Mouse (Mus musculus): ENCODE results near the gene Fam187a. TPM values are rescaled to one million over a fixed set of nuclear protein-coding genes. Genes with fewer than 3 reads are reported as not detected.

Fam187a gene
- polyA plus RNA-seq, 1 experiment from 2014 or later: not detected

GRCm38 (mm10) chr11:102930672-102931071 is 45.7 kb downstream of the Fam187a start:
- 89% methylated on average over 10 of the region's 10 CpGs for WGBS
- Histone ChIP-seq H3K9me3 (no peaks in the 10 kb centered on the region), H3K36me3 (no peaks in the 10 kb centered on the region), H3K9ac (replicated peaks) (no peak overlapping the region), H3K27me3 (no peaks in the 10 kb centered on the region; the same call in 1 of the 2 replicates), H3K4me3 (replicated peaks) (no peak overlapping the region), H3K4me1 (replicated peaks) (no peaks in the 10 kb centered on the region), H3K27ac (no peak overlapping the region), H3K4me2 (replicated peaks) (no peak overlapping the region)
- ATAC-seq: no peak

GRCm38 (mm10) chr11:102936272-102936671 is 51.3 kb downstream of the Fam187a start:
- H3K4me3 ChIP-seq (replicated peaks): no peak overlapping the region
- ATAC-seq: no peak
- peaks cover 10% of the 10 kb centered on the region for H3K27me3 ChIP-seq
- no peak overlapping the region for H3K27ac ChIP-seq
- 49% methylated on average over 4 of the region's 4 CpGs for WGBS
- no peaks in the 10 kb centered on the region for H3K9me3 ChIP-seq
- no peak overlapping the region for H3K4me2 ChIP-seq (replicated peaks)
- H3K9ac ChIP-seq (replicated peaks): no peak overlapping the region
- peaks cover 27% of the 10 kb centered on the region for H3K4me1 ChIP-seq (replicated peaks)
- H3K36me3 ChIP-seq: no peaks in the 10 kb centered on the region

Other genes starting within 250 kb of the Fam187a start
- 0.04 and 0.05 TPM in 2 replicates for gene Meioc, start 221.5 kb upstream of the Fam187a start, polyA plus RNA-seq (2015; fragmentation: Nextera tagmentation; extraction: Ambion mirVana)
- gene Ccdc43, start 187.4 kb upstream of the Fam187a start, polyA plus RNA-seq (2015; fragmentation: Nextera tagmentation; extraction: Ambion mirVana): 41.6 and 49.1 TPM in 2 replicates
- 31.8 and 32.8 TPM in 2 replicates for gene Adam11, start 123.7 kb upstream of the Fam187a start, polyA plus RNA-seq (2015; fragmentation: Nextera tagmentation; extraction: Ambion mirVana)
- gene Gjc1, start 65.5 kb upstream of the Fam187a start, polyA plus RNA-seq (2015; fragmentation: Nextera tagmentation; extraction: Ambion mirVana): 49.6 and 53.3 TPM in 2 replicates
- gene Higd1b, start 49.3 kb upstream of the Fam187a start, polyA plus RNA-seq (2015; fragmentation: Nextera tagmentation; extraction: Ambion mirVana): 2.8 and 3.0 TPM in 2 replicates
- 176 TPM in 2 replicates for gene Eftud2, start 4.2 kb upstream of the Fam187a start, polyA plus RNA-seq (2015; fragmentation: Nextera tagmentation; extraction: Ambion mirVana)
- 1.8 and 2.3 TPM in 2 replicates for gene Ccdc103, start 4.0 kb upstream of the Fam187a start, polyA plus RNA-seq (2015; fragmentation: Nextera tagmentation; extraction: Ambion mirVana)
- gene Gfap, start 15.7 kb downstream of the Fam187a start, polyA plus RNA-seq (2015; fragmentation: Nextera tagmentation; extraction: Ambion mirVana): not detected in 2 replicates
- gene Kif18b, start 40.0 kb downstream of the Fam187a start, polyA plus RNA-seq (2015; fragmentation: Nextera tagmentation; extraction: Ambion mirVana): 4.3 and 4.9 TPM in 2 replicates
- 5.7 and 8.2 TPM in 2 replicates for gene C1ql1, start 61.5 kb downstream of the Fam187a start, polyA plus RNA-seq (2015; fragmentation: Nextera tagmentation; extraction: Ambion mirVana)
- 45.2 and 49.9 TPM in 2 replicates for gene Nmt1, start 143.0 kb downstream of the Fam187a start, polyA plus RNA-seq (2015; fragmentation: Nextera tagmentation; extraction: Ambion mirVana)
- 177 and 178 TPM in 2 replicates for gene Dcakd, start 143.2 kb downstream of the Fam187a start, polyA plus RNA-seq (2015; fragmentation: Nextera tagmentation; extraction: Ambion mirVana)
- gene Plcd3, start 216.5 kb downstream of the Fam187a start, polyA plus RNA-seq (2015; fragmentation: Nextera tagmentation; extraction: Ambion mirVana): 0.99 and 1.1 TPM in 2 replicates
- 6.5 and 7.8 TPM in 2 replicates for gene Acbd4, start 216.5 kb downstream of the Fam187a start, polyA plus RNA-seq (2015; fragmentation: Nextera tagmentation; extraction: Ambion mirVana)
- 3.5 and 3.9 TPM in 2 replicates for gene Hexim1, start 231.1 kb downstream of the Fam187a start, polyA plus RNA-seq (2015; fragmentation: Nextera tagmentation; extraction: Ambion mirVana)
- 18.8 and 20.0 TPM in 2 replicates for gene Hexim2, start 247.3 kb downstream of the Fam187a start, polyA plus RNA-seq (2015; fragmentation: Nextera tagmentation; extraction: Ambion mirVana)